Mouse (Mus musculus) G1E (cell line): ENCODE measurements at regions not wholly inside any gene's neighbourhood (a gene's known extent, or its start where the extent isn't known, plus 50 kb on each side); places are given as distances from the start of the nearest gene placed in this dataset.

Experiments
- ATAC-seq: 2 replicates; pipeline ENCODE4 v1.8.0; 2016; ENCODE audit warnings: mild to moderate bottlenecking; ENCODE audit not compliant: insufficient number of reproducible peaks, poor library complexity, low FRiP score, severe bottlenecking; ENCODE audit errors: extremely low read depth
- DNase-seq: peaks from one replicate; pipeline ENCODE4 v3.0.0; 2012; ENCODE audit warnings: low spot score
- H3K27me3 ChIP-seq: 2 replicates; pipeline ENCODE4 v1.6.1; 2012; ENCODE audit warnings: mild to moderate bottlenecking, low read length, inconsistent platforms; ENCODE audit not compliant: insufficient read depth
- H3K36me3 ChIP-seq: replicated peaks from 2 replicates; pipeline ENCODE3; 2012; ENCODE audit warnings: mild to moderate bottlenecking, inconsistent platforms
- H3K4me1 ChIP-seq: 2 replicates; pipeline ENCODE4 v1.6.1; 2012; ENCODE audit warnings: low read depth, low read length, inconsistent platforms, mixed read lengths; ENCODE audit not compliant: insufficient read depth
- H3K4me3 ChIP-seq: 2 replicates; pipeline ENCODE4 v1.5.1; 2012; ENCODE audit warnings: low read depth, mild to moderate bottlenecking, inconsistent platforms, low read length, moderate library complexity, mixed read lengths
- H3K9me3 ChIP-seq: replicated peaks from 2 replicates; pipeline ENCODE4 v1.6.1; 2012; ENCODE audit warnings: inconsistent platforms
- CTCF ChIP-seq: IDR thresholded peaks from 2 replicates; pipeline ENCODE4 v1.5.1; 2012; ENCODE audit warnings: low read depth, low read length, inconsistent platforms, mixed read lengths
- GATA1 ChIP-seq: IDR thresholded peaks from 2 replicates; pipeline ENCODE4 v1.6.1; 2012; ENCODE audit warnings: borderline replicate concordance, low read length, inconsistent platforms, mixed read lengths
- GATA2 ChIP-seq: IDR thresholded peaks from 2 replicates; pipeline ENCODE4 v1.6.1; 2012; ENCODE audit warnings: low read depth, low read length, inconsistent platforms, borderline replicate concordance
- POLR2AphosphoS5 ChIP-seq: IDR thresholded peaks from 2 replicates; pipeline ENCODE4 v1.6.1; 2012; ENCODE audit warnings: low read depth, low read length, inconsistent platforms; ENCODE audit not compliant: insufficient replicate concordance
- TAL1 ChIP-seq: conservative IDR thresholded peaks from 2 replicates; pipeline ENCODE4 v1.6.1; 2012; ENCODE audit warnings: low read depth, low read length, inconsistent platforms, mixed read lengths

GRCm38 (mm10) chr13:103667749-103668148 lies 106.7 kb downstream of the Srek1 start:
- H3K27me3 ChIP-seq, result no peaks in the 10 kb centered on the region
- ATAC-seq, result no peak
- no peaks in the 10 kb centered on the region for H3K9me3 ChIP-seq
- no peaks in the 10 kb centered on the region for H3K36me3 ChIP-seq
- H3K4me3 ChIP-seq, result no peak overlapping the region
- H3K4me1 ChIP-seq, result no peaks in the 10 kb centered on the region
- no peak for DNase-seq
- TF ChIP-seq TAL1 (no peak), CTCF (no peak)

GRCm38 (mm10) chr13:103660248-103660996 lies 114.0 kb downstream of the Srek1 start:
- H3K9me3 ChIP-seq, result no peaks in the 10 kb centered on the region
- TF ChIP-seq CTCF (no peak), POLR2AphosphoS5 (no peak), GATA1 (no peak), TAL1 (no peak), GATA2 (no peak)
- H3K4me1 ChIP-seq, result no peaks in the 10 kb centered on the region
- no peak overlapping the region for H3K4me3 ChIP-seq
- H3K36me3 ChIP-seq, result no peaks in the 10 kb centered on the region
- ATAC-seq, result no peak
- 0 out of 2 replicates have a peak, but pooled peaks cover 3% of the 10 kb centered on the region for H3K27me3 ChIP-seq
- no peak for DNase-seq

DNA sequence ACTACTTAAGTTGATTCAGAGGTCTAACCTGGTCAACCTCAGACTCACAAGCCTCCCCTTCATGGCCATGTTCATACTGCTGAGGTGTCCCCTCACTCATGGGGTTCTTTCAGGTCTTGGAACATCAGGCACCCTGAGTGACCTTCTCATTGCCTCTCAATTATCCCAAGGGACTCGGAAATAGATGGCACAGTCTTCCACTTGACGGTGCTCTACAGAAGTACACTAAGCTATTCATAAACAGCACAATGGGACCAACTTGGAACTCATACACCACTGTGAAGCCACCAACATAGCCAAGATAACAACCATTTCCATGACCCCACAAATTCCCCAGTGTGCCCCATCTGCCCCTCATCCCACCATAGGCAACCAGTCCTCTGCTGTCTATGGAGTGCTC lies 118.4 kb downstream of the Srek1 start:
- DNase-seq (no peak), ATAC-seq (no peak)
- TF ChIP-seq GATA2 (no peak), CTCF (no peak), GATA1 (no peak), TAL1 (no peak), POLR2AphosphoS5 (no peak)
- Histone ChIP-seq H3K27me3 (0 out of 2 replicates have a peak, but pooled peaks cover 3% of the 10 kb centered on the region), H3K9me3 (no peaks in the 10 kb centered on the region; the same call in 1 of the 2 replicates), H3K4me1 (no peaks in the 10 kb centered on the region), H3K4me3 (no peak overlapping the region), H3K36me3 (no peaks in the 10 kb centered on the region)

DNA sequence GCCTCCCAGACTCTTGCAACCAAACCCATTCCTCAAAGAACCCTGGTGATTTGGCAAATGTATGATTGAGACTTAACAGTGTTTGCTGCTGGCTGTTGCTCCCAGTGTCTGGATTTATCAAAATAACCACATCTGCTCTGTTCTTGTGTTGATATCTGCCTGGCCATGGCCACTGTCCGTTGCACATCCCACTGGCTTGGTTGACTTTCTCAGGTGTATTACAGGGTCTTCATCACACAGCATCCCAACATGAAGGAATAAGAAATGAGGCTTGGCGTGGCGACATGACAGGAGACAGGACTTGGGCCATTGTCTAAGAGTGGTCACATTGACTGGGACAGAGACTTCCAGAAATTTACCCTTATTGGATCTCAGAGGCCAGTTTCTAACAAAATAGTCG lies 121.2 kb downstream of the Srek1 start:
- Histone ChIP-seq H3K9me3 (no peaks in the 10 kb centered on the region; the same call in 1 of the 2 replicates), H3K4me3 (no peak overlapping the region), H3K36me3 (no peaks in the 10 kb centered on the region), H3K27me3 (peaks cover 4% of the 10 kb centered on the region; the same call in 1 of the 2 replicates), H3K4me1 (no peaks in the 10 kb centered on the region)
- ATAC-seq (no peak), DNase-seq (no peak)
- TF ChIP-seq TAL1, result no peak
- no peak for TF ChIP-seq GATA1
- no peak for TF ChIP-seq POLR2AphosphoS5
- no peak for TF ChIP-seq GATA2
- TF ChIP-seq CTCF, result no peak

DNA sequence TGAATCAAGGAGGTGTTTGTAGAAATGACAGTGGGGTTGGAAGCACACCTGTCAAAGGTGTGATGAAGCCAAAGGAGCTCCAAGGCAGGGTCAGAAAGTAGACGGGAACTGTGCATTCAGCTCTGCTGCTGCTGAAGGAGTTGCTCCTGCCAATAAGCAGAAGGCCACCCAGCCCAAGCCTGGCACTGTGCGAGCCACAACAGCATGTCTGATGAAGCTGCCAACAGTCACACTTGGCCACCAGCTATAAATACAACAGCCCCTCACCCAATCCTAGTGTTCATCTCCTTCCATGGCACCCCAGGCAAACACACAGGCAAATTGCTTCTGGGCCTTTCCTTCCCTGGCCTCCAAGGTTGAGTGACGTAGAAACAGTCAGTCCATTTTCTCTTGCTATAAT lies 125.0 kb downstream of the Srek1 start:
- ATAC-seq (no peak), DNase-seq (no peak)
- TF ChIP-seq POLR2AphosphoS5 (no peak), TAL1 (no peak)
- no peak overlapping the region for H3K4me3 ChIP-seq
- H3K4me1 ChIP-seq, result no peaks in the 10 kb centered on the region
- H3K36me3 ChIP-seq, result no peaks in the 10 kb centered on the region
- H3K27me3 ChIP-seq, result peaks cover 12% of the 10 kb centered on the region; the same call in 1 of the 2 replicates
- H3K9me3 ChIP-seq, result no peaks in the 10 kb centered on the region

DNA sequence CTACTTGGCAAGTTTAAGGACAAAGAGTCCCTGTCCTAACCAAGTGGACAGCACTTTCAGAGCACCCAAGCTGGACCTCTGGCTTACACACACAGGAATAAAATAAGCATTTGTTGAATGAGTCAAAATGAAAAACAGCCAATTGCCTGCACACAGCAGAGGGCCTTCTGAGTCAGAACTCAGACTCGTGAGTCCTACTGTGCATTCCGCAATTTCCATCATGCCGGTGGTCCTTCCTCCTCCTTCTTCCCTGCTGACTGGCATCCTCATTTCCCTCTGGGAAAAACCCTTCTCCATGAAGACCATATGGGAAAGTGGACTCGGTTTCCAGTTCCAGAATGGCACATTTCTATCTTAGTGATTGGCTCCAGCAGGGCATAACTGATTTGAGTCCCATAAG lies 126.4 kb downstream of the Srek1 start:
- no peaks in the 10 kb centered on the region for H3K9me3 ChIP-seq
- ATAC-seq, result no peak
- H3K27me3 ChIP-seq, result peaks cover 12% of the 10 kb centered on the region; the same call in 1 of the 2 replicates
- TF ChIP-seq TAL1 (no peak), CTCF (no peak)
- no peaks in the 10 kb centered on the region for H3K4me1 ChIP-seq
- no peaks in the 10 kb centered on the region for H3K36me3 ChIP-seq
- no peak overlapping the region for H3K4me3 ChIP-seq
- DNase-seq, result no peak
